Comparison of ENCODE assay signal across 22 mouse cellular contexts in the genomic region with DNA sequence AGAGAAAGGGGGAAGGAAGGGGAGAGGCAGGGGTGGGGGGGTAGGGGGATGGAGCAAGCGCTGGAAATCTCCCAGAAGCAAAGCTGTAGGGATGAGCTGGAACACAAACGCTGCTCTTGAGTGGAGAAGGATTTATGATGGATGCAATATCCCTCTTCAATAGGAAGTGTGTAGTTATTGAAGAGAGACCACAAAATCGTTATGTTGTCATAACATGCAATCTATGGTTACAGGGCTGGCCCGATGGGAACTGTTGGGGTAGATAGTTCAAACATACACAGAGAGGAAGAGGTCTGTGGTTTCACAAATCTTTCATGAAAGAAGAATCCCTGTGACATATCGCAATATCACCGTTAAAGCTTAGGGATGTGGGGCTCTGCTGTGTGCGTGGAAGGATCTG.
DNase-seq lines count a peak whose midpoint lies in the region; ATAC-seq and TF ChIP-seq lines count a peak whose summit lies in the region.
"Had no signal": no experiment of that assay in that cellular context is flagged by ENCODE, and none has a peak within 500 bp of the region (broad histone marks: within the 10 kb centered on the region; RNA-seq: fewer than 3 reads in every experiment).

No protein-coding gene starts in this region.

- intact Hi-C loops in gastrocnemius, adult 2 months (cut with DNase I), result no loop called here
- intact Hi-C loops in gastrocnemius, postnatal 36 days (cut with DNase I), result no loop called here

- 32% methylated on average over 7 of the region's 7 CpGs for WGBS in liver, postnatal 0 days (ENCODE audit: insufficient replicate concordance)

- no peak overlapping the region for H3K4me2 ChIP-seq in liver, postnatal 0 days (ENCODE audit: low read depth, low read length)
- H3K4me2 ChIP-seq: forebrain, embryonic 12.5 days; heart, embryonic 11.5 days; heart, embryonic 15.5 days; hindbrain, embryonic 14.5 days had no signal

- no peaks in the 10 kb centered on the region for H3K27me3 ChIP-seq in liver, postnatal 0 days (ENCODE audit: insufficient read depth, low read length)
- H3K27me3 ChIP-seq: forebrain, embryonic 12.5 days; heart, embryonic 15.5 days had no signal

- H3K36me3 ChIP-seq in liver, postnatal 0 days (replicated peaks; ENCODE audit: insufficient read depth, low read length), result no peaks in the 10 kb centered on the region
- H3K36me3 ChIP-seq: forebrain, embryonic 12.5 days; heart, embryonic 15.5 days; hindbrain, embryonic 10.5 days had no signal

- TF ChIP-seq CTCF in gastrocnemius, adult 2 months (IDR thresholded peaks at IDR 0.05), result no peak
- no peak for TF ChIP-seq CTCF in liver, postnatal 0 days (IDR thresholded peaks at IDR 0.05; ENCODE audit: low read depth)

- no peak for TF ChIP-seq EP300 in liver, postnatal 0 days (IDR thresholded peaks at IDR 0.05; ENCODE audit: low read depth)

- H3K9ac ChIP-seq in liver, postnatal 0 days (replicated peaks), result no peak overlapping the region
- H3K9ac ChIP-seq: forebrain, embryonic 12.5 days; forebrain, postnatal 0 days; heart, embryonic 15.5 days; hindbrain, embryonic 14.5 days had no signal

- ATAC-seq in hematopoietic stem cell, adult 5-6 weeks (replicated peaks in 1 of 2; ENCODE audit: insufficient read depth in 1 of 2, low FRiP score in 2 of 2, low TSS enrichment in 1 of 2, low read depth in 1 of 2, poor library complexity in 2 of 2, severe bottlenecking in 2 of 2), result peak; percentile 59 to 75
- ATAC-seq in liver, postnatal 0 days, result no peak
- ATAC-seq: forebrain, postnatal 0 days; intestine, embryonic 16.5 days had no signal

- peak; percentile 0 for DNase-seq in gastrocnemius, adult 2 months
- DNase-seq in gastrocnemius, postnatal 36 days, result no peak
- peak; percentile 83 for DNase-seq in 416B (ENCODE audit: low read depth)
- peak; percentile 4 for DNase-seq in T-cell, adult 2 months (ENCODE audit: low spot score)
- DNase-seq in layer of hippocampus, adult 8-10 months (ENCODE audit: low spot score in 2 of 2), result no peak
- no peak for DNase-seq in liver, postnatal 0 days
- no peak for DNase-seq in cerebellum, postnatal 10 days
- DNase-seq: adrenal gland, postnatal 14 days; cerebellum, adult 11-12 months; cerebellum, adult 9-10 months; cerebellum, postnatal 36 days; forebrain, postnatal 0 days; gastrocnemius, postnatal 25 days; heart, adult 18-20 months; heart, postnatal 14 days had no signal

- no peaks in the 10 kb centered on the region for H3K4me1 ChIP-seq in liver, postnatal 0 days (ENCODE audit: insufficient read depth)

- no peaks in the 10 kb centered on the region for H3K9me3 ChIP-seq in liver, postnatal 0 days (ENCODE audit: low read length)
- H3K9me3 ChIP-seq: forebrain, embryonic 12.5 days; heart, embryonic 15.5 days; hindbrain, embryonic 10.5 days had no signal

- H3K27ac ChIP-seq in gastrocnemius, adult 2 months, result no peak overlapping the region
- H3K27ac ChIP-seq in liver, postnatal 0 days (ENCODE audit: low read depth), result no peak overlapping the region
- H3K27ac ChIP-seq: forebrain, embryonic 12.5 days; heart, embryonic 15.5 days; hindbrain, embryonic 10.5 days; hindbrain, embryonic 14.5 days had no signal

- H3K4me3 ChIP-seq in gastrocnemius, adult 2 months, result no peak overlapping the region
- no peak overlapping the region for H3K4me3 ChIP-seq in liver, postnatal 0 days (ENCODE audit: low read depth, low read length)
- H3K4me3 ChIP-seq: forebrain, embryonic 12.5 days; heart, embryonic 15.5 days; hindbrain, embryonic 10.5 days had no signal

Comparison
In these comparisons a context has a peak if more than half of its experiments do, and no peak if none do; other contexts are left out.
1. DNase-seq: peak in gastrocnemius, adult 2 months (single experiment), 416B (single experiment) and T-cell, adult 2 months (single experiment); none in gastrocnemius, postnatal 36 days (0 of 2), layer of hippocampus, adult 8-10 months (0 of 2), liver, postnatal 0 days (single experiment) and cerebellum, postnatal 10 days (0 of 2).